Mouse (Mus musculus) kidney, embryonic 16.5 days (tissue): Measurements from ENCODE around the gene Rnf20. TPM values are rescaled to one million over a fixed set of nuclear protein-coding genes. Genes with fewer than 3 reads are reported as not detected.

Source experiments
- ATAC-seq: fragments of 200-750 bp; cut with Nextera tagmentation; 2 replicates; pipeline ENCODE4 v1.8.0; 2017; ENCODE audit warnings: moderate TSS enrichment; ENCODE audit not compliant: low FRiP score, low TSS enrichment
- H3K27ac ChIP-seq: fragments of 300-500 bp; sonication (generic); 2 replicates; pipeline ENCODE4 v1.5.1; 2014; ENCODE audit warnings: low read length
- H3K27me3 ChIP-seq: fragments of 300-500 bp; sonication (generic); 2 replicates; pipeline ENCODE4 v1.6.1; 2014; ENCODE audit warnings: low read length, control low read depth, mixed read lengths; ENCODE audit not compliant: insufficient read depth
- H3K36me3 ChIP-seq: fragments of 300-500 bp; sonication (generic); 2 replicates; pipeline ENCODE4 v1.6.1; 2014; ENCODE audit warnings: low read length, control low read depth, mixed read lengths; ENCODE audit not compliant: insufficient read depth
- H3K4me1 ChIP-seq: fragments of 300-500 bp; sonication (generic); 2 replicates; pipeline ENCODE4 v1.6.1; 2014; ENCODE audit warnings: low read length, control low read depth, mixed read lengths; ENCODE audit not compliant: insufficient read depth
- H3K4me2 ChIP-seq: fragments of 300-500 bp; sonication (generic); replicated peaks from 2 replicates; pipeline ENCODE4 v1.6.1; 2014; ENCODE audit warnings: low read depth, low read length
- H3K4me3 ChIP-seq: fragments of 300-500 bp; sonication (generic); 2 replicates; pipeline ENCODE4 v1.5.1; 2014; ENCODE audit warnings: mild to moderate bottlenecking, low read length
- H3K9ac ChIP-seq: fragments of 300-500 bp; sonication (generic); replicated peaks from 2 replicates; pipeline ENCODE4 v1.6.1; 2014; ENCODE audit warnings: low read length
- H3K9me3 ChIP-seq: fragments of 300-500 bp; sonication (generic); 2 replicates; pipeline ENCODE4 v1.6.1; 2016; ENCODE audit warnings: low read length, control low read depth
- WGBS: fragments of 180-500 bp; shearing (Covaris S2); extraction: QIAGEN DNeasy Blood & Tissue Kit; methylation state at CpG from one replicate; pipeline ENCODE4 v1.1.7; 2014; 5-methylcytosine and 5-hydroxymethylcytosine counted together
- polyA plus RNA-seq: library from polyadenylated mRNA; unstranded; fragments of >200 nt; fragmentation: Nextera tagmentation; extraction: Ambion mirVana; gene quantifications from 2 replicates; pipeline ENCODE4 v1.2.1, GENCODE M21; 2015

Gene Rnf20
- 40.7 and 42.5 TPM in 2 replicates for polyA plus RNA-seq

DNA sequence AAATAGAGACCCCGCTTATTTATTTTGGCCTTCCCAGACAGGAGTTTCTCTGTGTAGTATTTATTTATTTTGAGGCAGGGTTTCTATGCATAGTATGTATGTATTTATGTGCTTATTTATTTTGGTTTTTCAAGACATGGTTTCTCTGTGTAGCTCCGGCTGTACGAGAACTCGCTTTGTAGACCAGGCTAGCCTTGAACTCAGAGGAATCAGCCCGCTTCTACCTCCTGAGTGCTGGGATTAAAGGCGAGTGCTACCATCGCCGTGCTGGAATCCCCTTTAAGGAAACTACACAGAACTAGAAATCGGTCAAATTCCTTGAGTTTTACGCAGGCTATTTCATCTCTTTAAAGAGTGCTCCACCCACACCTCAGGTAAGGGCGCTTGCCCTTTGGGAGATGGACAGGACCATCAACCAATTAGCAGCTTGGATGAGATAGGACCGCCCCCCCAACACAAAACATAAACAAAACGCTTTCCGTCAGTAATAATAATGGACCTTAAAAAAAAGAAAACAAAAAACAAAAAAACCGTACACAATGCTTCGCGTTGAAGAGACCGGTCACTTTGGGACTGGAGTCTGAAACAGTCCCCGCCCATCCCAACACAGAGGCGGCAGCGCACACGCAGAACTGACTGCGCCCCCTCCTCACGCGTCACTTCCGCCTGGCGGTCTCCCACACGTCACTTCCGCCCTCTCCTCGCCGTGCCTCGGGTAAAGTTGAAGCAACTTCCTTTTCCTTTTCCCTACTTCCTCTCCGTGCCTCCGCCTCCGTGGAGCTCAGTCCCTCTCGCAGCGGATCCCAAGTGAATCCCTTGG, at the start of gene Rnf20:
TSS of gene Rnf20 (plus strand) at position 688 of the 820 bp plus-strand sequence.
- 3% methylated on average over 37 of the region's 37 CpGs for WGBS
- no peaks in the 10 kb centered on the region for H3K9me3 ChIP-seq
- peaks cover 13% of the 10 kb centered on the region for H3K36me3 ChIP-seq
- peak within 1 kb of the TSS; percentile 66 for H3K4me2 ChIP-seq
- H3K27ac ChIP-seq = peak within 1 kb of the TSS; percentile 92
- no peaks in the 10 kb centered on the region for H3K27me3 ChIP-seq
- peaks cover 13% of the 10 kb centered on the region for H3K4me1 ChIP-seq
- H3K4me3 ChIP-seq = peak within 1 kb of the TSS; percentile 83
- H3K9ac ChIP-seq = peak within 1 kb of the TSS; percentile 85
- ATAC-seq = peak; percentile 98

DNA sequence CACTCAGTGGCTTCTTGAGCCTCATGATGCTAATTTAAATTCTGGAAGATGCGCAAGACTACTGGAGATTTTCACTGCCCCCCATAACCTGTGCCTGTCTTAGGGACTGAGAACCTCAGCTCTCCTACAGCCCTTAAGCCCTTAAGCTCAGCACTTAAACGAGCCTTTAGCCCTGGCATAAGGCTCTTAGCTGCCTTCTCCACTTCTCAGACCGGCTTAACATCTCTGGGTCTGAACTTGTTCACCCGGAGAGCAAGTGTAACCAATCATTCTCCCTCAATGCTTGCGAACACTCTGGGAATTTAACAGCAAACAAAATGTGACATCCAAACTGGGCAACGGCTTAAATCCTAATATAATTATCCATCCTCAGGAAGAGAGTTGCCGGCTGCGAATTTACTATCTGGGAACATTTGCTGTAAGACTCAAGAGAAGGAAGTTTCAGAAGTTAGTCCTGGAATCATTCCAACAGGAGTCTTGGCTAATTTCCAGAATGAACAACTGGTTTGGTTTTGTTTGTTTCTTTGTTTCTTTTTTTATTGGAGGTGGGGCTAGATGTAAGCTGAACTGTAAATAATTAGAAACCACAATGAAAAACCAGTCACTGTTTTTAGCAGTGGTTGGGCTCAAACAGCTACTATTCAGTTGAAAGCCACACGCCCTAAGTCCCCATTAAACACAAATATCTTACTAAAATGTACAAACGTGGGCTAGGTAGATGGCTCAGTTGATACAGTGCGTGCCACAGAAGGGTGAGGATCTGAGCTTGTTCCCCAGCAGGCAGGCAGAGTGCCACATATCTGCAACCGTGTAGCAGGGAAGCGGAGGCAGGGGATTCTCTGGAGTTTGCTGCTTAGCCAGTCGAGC, 47.6 kb upstream of the Rnf20 start:
- Histone ChIP-seq H3K4me3 (no peak overlapping the region), H3K4me1 (peaks cover 24% of the 10 kb centered on the region), H3K27ac (peak overlapping the region; percentile 84), H3K9ac (no peak overlapping the region), H3K27me3 (no peaks in the 10 kb centered on the region), H3K9me3 (no peaks in the 10 kb centered on the region), H3K36me3 (peaks cover 10% of the 10 kb centered on the region; the same call in 1 of the 2 replicates), H3K4me2 (peak overlapping the region; percentile 20)
- 39% methylated on average over 14 of the region's 14 CpGs for WGBS
- ATAC-seq = peak; percentile 46; the same call in 1 of the 2 replicates

- peaks cover 24% of the 10 kb centered on the region for H3K4me1 ChIP-seq
- no peak overlapping the region for H3K4me3 ChIP-seq
- 70% methylated on average over 7 of the region's 7 CpGs for WGBS
- H3K27ac ChIP-seq = no peak overlapping the region; the same call in 1 of the 2 replicates
- no peaks in the 10 kb centered on the region for H3K27me3 ChIP-seq
- peaks cover 10% of the 10 kb centered on the region; the same call in 1 of the 2 replicates for H3K36me3 ChIP-seq
- no peak overlapping the region for H3K4me2 ChIP-seq
- H3K9me3 ChIP-seq = no peaks in the 10 kb centered on the region
- ATAC-seq = no peak
- H3K9ac ChIP-seq = no peak overlapping the region
Measured at GRCm38 (mm10) chr4:49585524-49586101, 46.2 kb upstream of the Rnf20 start.

DNA sequence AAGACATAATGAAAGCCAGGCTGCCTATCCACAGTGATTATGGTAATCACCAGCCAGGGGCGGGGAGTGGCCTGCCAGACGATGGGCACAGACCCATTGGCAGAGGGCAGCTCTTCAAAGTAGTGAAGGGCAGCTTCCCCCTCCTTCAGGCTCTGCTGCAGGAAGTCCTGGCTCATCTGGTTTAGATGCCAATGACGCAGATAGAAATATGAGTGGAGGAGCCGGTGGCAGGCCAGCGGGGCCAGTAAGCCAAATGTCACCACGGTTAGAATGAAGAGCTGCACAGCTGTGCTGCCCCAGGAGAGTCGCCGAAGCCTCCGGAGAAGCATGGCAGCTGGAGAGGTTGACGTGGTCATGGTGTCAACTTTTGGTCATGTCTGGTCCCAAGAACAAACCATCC, 45.0 kb upstream of the Rnf20 start:
- peaks cover 10% of the 10 kb centered on the region; the same call in 1 of the 2 replicates for H3K36me3 ChIP-seq
- no peak for ATAC-seq
- H3K27ac ChIP-seq = no peak overlapping the region
- H3K4me2 ChIP-seq = no peak overlapping the region
- no peaks in the 10 kb centered on the region for H3K9me3 ChIP-seq
- no peak overlapping the region for H3K4me3 ChIP-seq
- no peaks in the 10 kb centered on the region for H3K27me3 ChIP-seq
- H3K4me1 ChIP-seq = peaks cover 24% of the 10 kb centered on the region
- 81% methylated on average over 10 of the region's 10 CpGs for WGBS
- H3K9ac ChIP-seq = no peak overlapping the region

- H3K9ac ChIP-seq = no peak overlapping the region
Measured at GRCm38 (mm10) chr4:49590152-49590551, 41.7 kb upstream of the Rnf20 start.

GRCm38 (mm10) chr4:49596846-49597182, 35.0 kb upstream of the Rnf20 start:
- 0 out of 2 replicates have a peak, but pooled peaks cover 3% of the 10 kb centered on the region for H3K27me3 ChIP-seq
- H3K4me1 ChIP-seq = peaks cover 3% of the 10 kb centered on the region; the same call in 1 of the 2 replicates
- H3K4me2 ChIP-seq = peak overlapping the region; percentile 91
- WGBS = 2% methylated on average over 20 of the region's 20 CpGs
- H3K36me3 ChIP-seq = no peaks in the 10 kb centered on the region
- H3K9me3 ChIP-seq = no peaks in the 10 kb centered on the region
- H3K27ac ChIP-seq = no peak overlapping the region; the same call in 1 of the 2 replicates
- peak overlapping the region; percentile 87 for H3K9ac ChIP-seq
- H3K4me3 ChIP-seq = peak overlapping the region; percentile 80
- no peak; the same call in 1 of the 2 replicates for ATAC-seq

More at GRCm38 (mm10) chr4:49590152-49590551, 41.7 kb upstream of the Rnf20 start:
- peaks cover 10% of the 10 kb centered on the region; the same call in 1 of the 2 replicates for H3K36me3 ChIP-seq
- no peaks in the 10 kb centered on the region for H3K27me3 ChIP-seq
- H3K4me3 ChIP-seq = no peak overlapping the region
- H3K27ac ChIP-seq = no peak overlapping the region
- peaks cover 3% of the 10 kb centered on the region for H3K4me1 ChIP-seq
- no peaks in the 10 kb centered on the region for H3K9me3 ChIP-seq
- ATAC-seq = no peak
- 88% methylated on average over 2 of the region's 2 CpGs for WGBS
- H3K4me2 ChIP-seq = no peak overlapping the region

GRCm38 (mm10) chr4:49597183-49598100, 34.4 kb upstream of the Rnf20 start, which contains the start of gene Tmem246:
Gene Tmem246, minus strand, starts transcription at chr4:49597876.
- H3K27ac ChIP-seq = peak within 1 kb of the TSS; percentile 65; the same call in 1 of the 2 replicates
- H3K4me1 ChIP-seq = peaks cover 3% of the 10 kb centered on the region; the same call in 1 of the 2 replicates
- no peaks in the 10 kb centered on the region for H3K9me3 ChIP-seq
- peak within 1 kb of the TSS; percentile 91 for H3K4me2 ChIP-seq
- under 1% methylated on average over 65 of the region's 77 CpGs for WGBS
- H3K4me3 ChIP-seq = peak within 1 kb of the TSS; percentile 80
- peak within 1 kb of the TSS; percentile 87 for H3K9ac ChIP-seq
- H3K36me3 ChIP-seq = no peaks in the 10 kb centered on the region
- peak; percentile 96 for ATAC-seq
- H3K27me3 ChIP-seq = 0 out of 2 replicates have a peak, but pooled peaks cover 3% of the 10 kb centered on the region

GRCm38 (mm10) chr4:49603161-49603560, 28.6 kb upstream of the Rnf20 start:
- Histone ChIP-seq H3K4me1 (no peaks in the 10 kb centered on the region), H3K27me3 (0 out of 2 replicates have a peak, but pooled peaks cover 3% of the 10 kb centered on the region), H3K9ac (no peak overlapping the region), H3K4me2 (no peak overlapping the region), H3K36me3 (no peaks in the 10 kb centered on the region), H3K4me3 (no peak overlapping the region), H3K27ac (no peak overlapping the region), H3K9me3 (no peaks in the 10 kb centered on the region)
- ATAC-seq = no peak
- 73% methylated on average over 2 of the region's 2 CpGs for WGBS
